Mouse (Mus musculus) thymus, postnatal 25 days (tissue): ENCODE measurements at regions not wholly inside any gene's neighbourhood (a gene's known extent, or its start where the extent isn't known, plus 50 kb on each side); places are given as distances from the start of the nearest gene placed in this dataset.

ENCODE experiments used
- DNase-seq: peaks from one replicate; pipeline ENCODE4 v3.0.0; 2022

DNA sequence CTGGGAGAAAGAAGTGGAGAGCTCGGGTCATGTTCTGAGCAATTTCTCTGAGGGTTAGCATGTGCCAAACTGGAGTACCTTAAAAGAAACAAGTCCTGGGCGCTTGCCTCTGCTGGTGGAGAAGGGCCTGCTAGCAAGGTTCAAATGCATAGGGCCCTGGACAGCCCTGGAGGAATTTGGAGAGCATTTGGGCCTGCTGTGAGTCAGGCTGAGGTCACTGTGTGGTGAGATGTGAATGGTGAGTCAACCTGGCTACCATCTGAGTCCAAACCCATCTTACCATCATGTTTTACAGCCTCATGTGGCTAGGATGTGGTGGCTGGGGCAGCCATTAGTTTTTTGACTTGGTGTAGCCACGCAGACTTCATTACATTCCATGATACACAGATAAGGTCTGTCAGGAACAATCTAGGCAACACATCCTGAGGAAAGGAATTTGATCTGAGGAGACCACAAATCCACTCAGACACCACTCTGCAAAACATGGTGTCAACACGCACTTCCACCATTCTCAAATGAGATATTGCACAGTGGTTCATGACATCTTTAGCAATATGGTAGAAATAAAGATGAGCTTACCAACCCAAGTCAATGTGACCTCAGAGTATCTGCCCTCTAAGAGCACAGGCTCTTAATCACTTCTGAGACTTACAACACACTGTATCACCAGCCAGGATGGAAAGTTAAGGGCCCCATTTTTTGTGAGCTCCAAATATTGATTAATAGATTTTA lies 83.1 kb downstream of the Thbs2 start:
- DNase-seq = no peak

- DNase-seq = no peak
Observed at GRCm38 (mm10) chr17:14608845-14609244, 85.2 kb downstream of the Thbs2 start.

DNA sequence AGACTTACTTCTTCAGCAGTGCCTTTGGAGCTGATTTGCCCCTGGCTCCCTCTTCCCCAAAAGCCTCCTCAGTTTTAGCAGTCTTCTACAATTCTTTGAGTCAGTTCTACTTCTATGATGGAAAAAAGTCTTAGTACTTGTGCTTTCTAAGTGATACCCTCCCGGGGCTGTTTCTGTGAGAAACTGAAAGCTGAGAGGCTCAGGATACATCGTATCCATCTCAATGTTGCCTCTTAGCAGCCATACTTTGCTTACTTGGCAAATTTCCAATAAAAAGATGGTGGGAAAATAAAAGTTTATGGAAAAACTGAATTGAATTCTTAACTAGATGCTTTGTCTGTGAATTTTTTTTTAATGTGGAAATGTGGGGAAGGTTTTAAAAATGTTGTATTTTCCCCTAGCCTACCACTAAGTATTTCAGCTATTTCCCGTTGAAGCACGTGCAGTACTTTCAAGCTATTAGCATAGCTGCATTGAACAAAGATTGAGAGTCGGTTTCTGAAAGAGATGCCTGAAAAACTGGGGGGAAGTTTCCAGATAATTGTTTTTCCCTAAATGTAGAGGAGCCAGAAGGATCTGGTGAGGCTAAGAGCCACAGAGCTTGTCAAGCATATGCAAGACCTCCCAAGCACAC lies 87.6 kb downstream of the Thbs2 start:
- DNase-seq = no peak

DNA sequence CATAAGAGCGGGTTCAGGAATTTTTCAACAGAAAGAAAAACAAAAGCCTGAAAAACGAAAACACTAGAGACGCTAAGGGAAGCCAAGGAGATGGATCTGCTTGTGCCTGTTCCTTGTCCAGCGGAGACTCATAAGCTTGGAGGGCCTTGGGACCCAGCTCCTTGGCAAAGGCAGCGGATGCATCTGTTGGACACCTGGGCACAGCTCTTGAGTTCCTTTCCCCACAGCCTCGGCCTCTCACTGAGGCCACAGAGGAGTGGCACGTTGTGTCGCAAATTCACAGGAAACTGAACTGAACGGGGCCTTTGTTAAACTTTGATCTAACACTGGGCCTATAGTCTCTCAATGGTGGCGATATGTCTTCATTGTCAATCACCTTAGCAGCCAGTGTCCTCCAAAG lies 94.4 kb downstream of the Thbs2 start:
- no peak for DNase-seq

DNA sequence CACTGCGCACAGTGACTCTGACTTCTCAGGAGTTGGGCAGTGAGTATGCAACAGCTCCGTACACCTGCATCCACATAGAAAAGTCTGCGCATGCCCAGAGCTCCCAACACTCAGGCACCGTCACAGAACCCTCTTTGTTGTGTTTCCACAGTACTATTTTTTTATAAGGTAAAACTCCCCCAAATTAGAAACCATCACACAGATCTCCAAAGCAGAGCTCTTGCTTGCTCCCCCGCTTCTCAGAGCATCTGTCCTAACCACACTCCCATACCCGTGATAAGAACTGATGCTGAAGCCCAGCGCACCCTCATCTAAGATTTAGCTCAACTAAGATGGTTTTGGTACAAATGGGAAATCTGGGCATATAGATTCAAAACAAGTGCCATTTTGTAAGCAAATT lies 97.6 kb downstream of the Thbs2 start:
- DNase-seq = no peak

DNA sequence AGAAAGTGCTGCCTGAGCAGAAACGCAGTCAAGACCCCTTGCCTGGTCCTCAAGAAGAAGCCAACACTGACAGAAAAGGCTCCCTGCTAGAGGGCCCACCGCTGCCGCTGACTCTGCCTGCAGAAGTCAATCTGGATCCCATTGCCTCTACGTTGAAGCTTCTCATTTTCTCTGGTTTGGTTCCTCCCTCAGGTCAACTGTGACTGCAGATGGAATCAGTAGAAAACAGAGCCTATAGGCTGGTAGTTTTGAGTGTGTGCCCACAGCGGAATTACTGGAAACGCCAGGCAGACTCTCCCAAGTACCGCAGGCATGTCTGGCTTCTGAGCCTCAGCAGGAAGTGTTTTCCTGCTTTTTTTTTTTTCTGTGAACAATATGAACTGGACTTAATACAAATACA lies 98.5 kb downstream of the Thbs2 start:
- no peak for DNase-seq

DNA sequence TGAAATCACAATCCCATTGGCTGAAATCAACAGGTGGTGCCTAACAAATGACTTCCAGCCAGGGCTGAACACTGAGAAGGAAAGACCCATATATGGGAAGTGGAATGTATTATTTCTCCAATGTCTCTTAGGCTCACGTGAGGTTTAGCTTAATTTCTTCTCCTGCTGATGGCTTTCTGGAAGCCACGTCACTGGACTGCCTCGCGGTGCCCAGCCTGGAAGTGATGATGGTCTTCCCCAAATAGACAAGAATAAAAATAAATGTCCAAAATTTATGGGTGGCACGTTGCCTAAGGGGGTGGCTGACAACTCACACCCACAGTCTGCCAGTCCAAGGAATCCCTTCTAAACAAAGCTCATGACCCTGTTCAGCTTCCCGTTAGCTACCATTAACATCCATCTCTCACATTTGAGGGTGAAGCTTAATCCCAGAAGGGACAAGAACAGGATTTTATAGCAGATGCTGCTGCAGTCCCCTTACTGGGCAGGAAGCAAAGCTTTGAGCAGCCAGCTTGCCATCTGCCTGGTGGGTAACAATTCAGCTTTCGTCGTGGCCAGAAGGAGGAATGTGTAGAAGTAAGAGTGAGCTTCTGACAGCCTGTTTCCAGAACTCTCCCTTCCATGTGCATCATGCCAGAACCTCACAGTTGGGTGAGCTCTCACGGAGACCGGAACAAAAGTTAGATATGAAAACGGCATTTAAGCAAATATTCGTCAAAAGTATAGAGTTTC lies 105.8 kb downstream of the Thbs2 start:
- no peak for DNase-seq

- DNase-seq = no peak
Observed at GRCm38 (mm10) chr17:14579671-14580070, 114.4 kb downstream of the Thbs2 start.

DNA sequence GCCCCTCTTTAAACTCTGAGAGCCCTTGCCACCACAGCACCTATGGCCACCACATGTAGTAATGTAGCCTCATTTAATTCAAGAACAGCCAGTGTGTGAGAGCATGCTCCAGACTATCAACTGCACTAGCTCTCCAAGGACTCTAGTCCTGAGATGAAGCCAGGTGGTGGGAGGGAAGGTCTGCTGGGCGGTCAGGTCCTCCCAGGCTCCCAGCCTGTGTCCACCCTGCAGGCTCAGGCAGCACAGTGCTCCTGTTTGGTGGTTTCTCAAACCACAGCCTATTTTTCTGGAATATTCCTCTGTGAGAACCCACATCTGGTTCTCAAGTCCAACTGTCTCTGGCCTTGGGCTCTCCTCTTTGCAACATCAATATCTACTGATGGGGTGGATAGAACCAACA lies 115.3 kb downstream of the Thbs2 start:
- DNase-seq = no peak

DNA sequence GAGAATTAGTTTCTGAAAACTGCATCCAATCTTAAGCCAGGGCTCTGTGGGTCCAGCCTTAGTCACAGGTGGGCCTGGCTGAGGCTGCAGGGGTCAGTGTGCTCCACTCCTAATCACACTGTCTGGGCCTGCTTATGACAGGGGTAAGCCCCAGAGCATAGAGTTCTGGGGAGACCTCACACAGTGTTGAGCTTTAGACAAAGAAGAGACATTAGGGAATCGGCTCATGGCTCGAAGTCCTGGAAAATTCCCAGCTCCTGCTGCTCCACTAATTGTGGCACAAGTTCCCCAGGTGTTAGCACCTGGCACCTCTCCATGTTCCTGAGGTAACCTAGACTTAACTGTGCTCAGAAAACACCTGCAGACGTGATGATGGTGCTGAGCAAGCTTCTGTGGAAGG lies 115.8 kb downstream of the Thbs2 start:
- DNase-seq = no peak

GRCm38 (mm10) chr17:14576159-14576558 lies 117.9 kb downstream of the Thbs2 start:
- DNase-seq = no peak

- DNase-seq = no peak
Observed at GRCm38 (mm10) chr17:14571143-14571542, 122.9 kb downstream of the Thbs2 start.

GRCm38 (mm10) chr17:14570266-14570775 lies 123.7 kb downstream of the Thbs2 start:
- no peak for DNase-seq

GRCm38 (mm10) chr17:14562191-14562590 lies 131.8 kb downstream of the Thbs2 start:
- no peak for DNase-seq

- DNase-seq = no peak
Observed at GRCm38 (mm10) chr17:14557214-14557613, 136.8 kb downstream of the Thbs2 start.

GRCm38 (mm10) chr17:14553195-14553594 lies 140.8 kb downstream of the Thbs2 start:
- no peak for DNase-seq

GRCm38 (mm10) chr17:14552081-14552480 lies 142.0 kb downstream of the Thbs2 start:
- DNase-seq = no peak

GRCm38 (mm10) chr17:14551610-14552009 lies 142.4 kb downstream of the Thbs2 start:
- DNase-seq = no peak

DNA sequence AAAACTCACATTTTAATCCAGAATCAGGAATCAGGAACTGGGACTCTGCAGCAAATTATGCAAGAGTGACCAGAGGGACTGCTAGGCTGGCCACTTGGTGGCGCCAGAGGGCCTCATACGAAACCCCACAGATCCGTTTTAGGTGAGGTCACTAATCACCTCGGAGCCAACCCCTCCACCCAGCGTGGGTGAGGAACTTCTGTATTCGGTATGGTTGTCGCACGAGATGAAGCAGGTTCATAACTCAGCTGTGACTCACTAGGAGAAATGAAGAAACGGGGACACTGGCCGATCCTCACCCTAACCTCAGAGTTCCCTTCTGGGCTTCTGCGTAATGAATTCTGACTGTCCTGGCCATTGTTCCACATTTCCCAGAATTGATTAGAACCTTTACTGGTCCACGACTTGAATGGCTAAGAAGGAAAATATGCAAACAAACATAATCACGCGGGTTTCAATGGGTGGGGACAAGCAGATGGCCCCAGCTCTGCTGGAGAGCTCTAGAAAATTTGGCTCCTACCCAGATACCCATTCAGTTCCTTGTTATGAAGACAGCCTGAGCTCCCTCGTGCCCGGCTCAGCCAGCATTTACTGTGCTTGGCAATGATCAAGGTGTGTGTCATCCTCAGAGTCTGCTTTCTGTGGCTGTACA lies 148.1 kb downstream of the Thbs2 start:
- DNase-seq = peak; percentile 48

DNA sequence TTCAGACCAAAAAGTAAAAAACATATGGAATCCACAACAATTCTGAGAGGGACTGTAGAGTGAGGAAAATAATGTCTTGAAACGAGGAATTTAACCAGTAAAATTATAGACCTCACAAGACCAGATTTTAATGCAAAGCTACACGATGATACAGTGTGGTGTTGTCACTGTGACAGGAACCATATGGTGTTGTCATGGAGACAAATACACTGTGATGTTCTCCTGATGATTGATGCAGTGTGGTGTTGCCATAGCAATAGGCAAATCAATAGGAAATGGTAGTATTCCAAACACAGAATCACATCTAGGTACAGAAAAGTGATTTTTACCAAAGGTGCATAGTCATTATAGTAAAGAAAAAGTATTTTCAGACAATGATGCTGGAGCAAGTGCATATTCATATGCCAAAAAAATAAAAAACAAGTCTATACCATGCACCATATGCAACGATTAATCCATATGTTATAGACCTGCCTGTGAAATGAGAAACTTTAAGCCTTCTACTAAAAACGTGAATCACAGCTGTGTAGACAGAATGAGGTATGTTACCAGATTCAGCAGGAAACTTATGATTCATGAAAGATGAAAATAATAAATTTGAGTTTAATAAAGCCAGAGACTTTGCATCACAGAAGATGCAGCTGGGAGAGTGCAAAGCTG lies 149.6 kb downstream of the Thbs2 start:
- no peak for DNase-seq

DNA sequence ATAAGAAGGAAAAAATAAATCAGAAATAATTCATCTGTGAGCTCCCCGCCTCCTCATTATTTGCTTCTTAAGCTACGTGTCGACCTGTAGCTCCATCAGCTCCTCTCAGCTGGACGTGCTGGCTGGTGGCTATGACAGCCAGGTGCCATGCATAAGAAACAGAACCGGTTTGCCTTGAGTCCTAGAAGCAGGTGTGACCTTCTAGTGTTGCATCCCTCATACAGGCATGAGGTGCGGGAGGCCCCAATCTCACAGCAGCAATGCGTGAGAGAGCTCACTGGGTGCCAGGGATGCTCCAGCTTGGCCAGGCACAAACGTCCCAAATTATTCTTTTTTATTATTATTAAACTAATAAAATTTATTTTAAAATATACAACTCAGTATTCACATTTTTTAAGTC lies 153.0 kb downstream of the Thbs2 start:
- DNase-seq = no peak

DNA sequence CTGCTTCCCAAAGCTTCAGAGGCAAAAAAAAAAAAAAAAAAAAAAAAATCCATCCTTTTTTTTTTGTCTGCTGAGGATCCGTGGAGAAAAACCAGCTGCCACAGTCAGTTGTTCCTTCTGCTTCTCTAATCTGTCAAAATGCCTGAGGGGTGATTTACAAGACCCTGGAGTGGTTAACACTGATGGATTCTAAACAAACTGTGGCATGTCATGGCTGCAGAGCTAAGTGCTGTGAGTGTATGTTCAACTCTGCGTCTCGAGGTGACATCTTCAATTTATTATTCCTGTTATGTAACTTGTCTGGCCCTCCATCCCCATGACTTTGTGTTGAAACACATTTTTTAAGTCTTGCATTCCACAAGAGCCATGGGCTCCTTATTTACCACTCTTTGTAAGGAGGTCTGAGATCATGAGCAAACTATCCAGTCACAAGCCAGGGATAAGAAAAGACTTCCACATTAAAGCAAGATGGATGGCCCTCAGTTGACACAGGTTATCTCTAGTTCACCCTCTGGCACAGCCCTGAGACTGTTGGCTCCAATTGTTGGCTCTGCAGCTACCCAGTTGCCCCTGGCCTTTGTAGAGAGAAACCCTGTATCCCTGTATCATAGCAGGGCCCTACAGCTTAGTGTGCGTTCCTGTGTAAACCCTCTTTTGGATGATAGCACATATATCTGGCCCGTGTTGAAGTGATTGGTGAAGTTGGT lies 153.6 kb downstream of the Thbs2 start:
- no peak for DNase-seq
